Mouse (Mus musculus) leukemia stem cell, adult 10-12 weeks (primary cell): ENCODE data around the gene Fermt1. TPM values are rescaled to one million over a fixed set of nuclear protein-coding genes. Genes with fewer than 3 reads are reported as not detected.

Experiments
- polyA plus RNA-seq: library from polyadenylated mRNA; stranded (reverse); fragments of >175 nt; gene quantifications from 2 replicates; pipeline ENCODE4 v1.2.3, GENCODE M21; 2012; ENCODE audit warnings: low replicate concordance

The Fermt1 gene
- polyA plus RNA-seq = not detected in 2 replicates

GRCm38 (mm10) chr2:132945326-132946207 is at the start of gene Fermt1:
TSS of gene Fermt1 (minus strand) at chr2:132945906.

GRCm38 (mm10) chr2:132880844-132881645 is 64.7 kb downstream of the Fermt1 start, which contains the start of gene Lrrn4:
TSS of gene Lrrn4 (minus strand) at chr2:132880891.

Other genes starting within 250 kb of the Fermt1 start
- gene Chgb, start 164.6 kb downstream of the Fermt1 start, polyA plus RNA-seq = not detected in 2 replicates
- gene Trmt6, start 129.9 kb downstream of the Fermt1 start, polyA plus RNA-seq = 5.3 and 13.1 TPM in 2 replicates
- 2.7 and 5.3 TPM in 2 replicates for gene Mcm8, start 129.8 kb downstream of the Fermt1 start, polyA plus RNA-seq
- 105 and 205 TPM in 2 replicates for gene Crls1, start 99.2 kb downstream of the Fermt1 start, polyA plus RNA-seq
- 0.11 TPM in 1 of 2 replicates, not detected in the other for gene Lrrn4, start 65.0 kb downstream of the Fermt1 start, polyA plus RNA-seq